Mouse (Mus musculus) thymus, adult 18-20 months (tissue): ENCODE measurements around the gene Dlgap5.

Experiments
- DNase-seq, 2 experiments: peaks; one replicate each; pipeline ENCODE4 v3.0.0; 2022; ENCODE audit warnings: mixed read lengths in 2 of 2

The Dlgap5 gene

DNA sequence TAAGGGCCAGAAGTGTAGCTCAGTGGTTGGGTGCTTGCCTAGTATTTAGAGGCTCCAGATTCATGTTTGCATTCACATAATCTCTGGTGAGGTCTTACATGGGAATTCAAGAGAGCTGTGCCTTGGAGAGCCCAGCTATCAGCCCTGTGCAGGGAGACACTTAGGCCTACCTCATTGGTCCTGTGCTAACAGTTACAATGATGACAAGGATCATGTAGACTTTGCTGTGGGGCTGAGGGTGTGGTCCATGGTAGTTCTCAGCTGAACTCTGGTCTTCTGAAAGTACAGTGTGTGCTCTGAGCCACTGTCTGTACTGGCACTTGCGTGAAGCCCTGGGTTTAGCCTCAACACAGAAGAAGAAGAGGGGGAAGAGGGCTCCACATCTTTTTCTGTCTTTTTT lies 71.5 kb downstream of the Dlgap5 start:
- no peak for DNase-seq

DNA sequence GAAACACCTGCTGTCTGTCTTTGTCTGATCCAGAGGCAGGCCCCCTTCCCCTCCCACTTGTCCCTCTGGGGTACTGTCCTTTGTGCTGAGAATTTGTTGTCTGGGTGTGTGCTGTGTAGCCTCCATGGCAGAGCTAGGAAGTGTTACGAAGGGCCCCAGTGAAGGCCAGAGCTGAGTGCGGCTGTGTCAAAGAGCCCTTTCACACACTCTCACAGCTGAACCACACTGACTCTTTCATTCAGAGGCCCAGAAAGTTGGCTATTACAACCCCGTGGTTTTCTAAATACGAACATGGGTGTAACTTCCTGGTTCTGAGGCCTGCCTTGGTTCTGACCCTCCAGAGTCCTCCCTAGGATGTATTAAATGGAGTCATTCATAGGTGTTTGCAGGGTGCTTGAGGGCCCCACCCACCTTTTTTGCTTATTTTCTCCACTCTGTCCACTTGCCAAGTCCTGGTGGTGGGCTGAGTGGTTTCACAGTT lies 76.4 kb downstream of the Dlgap5 start:
- no peak for DNase-seq

DNA sequence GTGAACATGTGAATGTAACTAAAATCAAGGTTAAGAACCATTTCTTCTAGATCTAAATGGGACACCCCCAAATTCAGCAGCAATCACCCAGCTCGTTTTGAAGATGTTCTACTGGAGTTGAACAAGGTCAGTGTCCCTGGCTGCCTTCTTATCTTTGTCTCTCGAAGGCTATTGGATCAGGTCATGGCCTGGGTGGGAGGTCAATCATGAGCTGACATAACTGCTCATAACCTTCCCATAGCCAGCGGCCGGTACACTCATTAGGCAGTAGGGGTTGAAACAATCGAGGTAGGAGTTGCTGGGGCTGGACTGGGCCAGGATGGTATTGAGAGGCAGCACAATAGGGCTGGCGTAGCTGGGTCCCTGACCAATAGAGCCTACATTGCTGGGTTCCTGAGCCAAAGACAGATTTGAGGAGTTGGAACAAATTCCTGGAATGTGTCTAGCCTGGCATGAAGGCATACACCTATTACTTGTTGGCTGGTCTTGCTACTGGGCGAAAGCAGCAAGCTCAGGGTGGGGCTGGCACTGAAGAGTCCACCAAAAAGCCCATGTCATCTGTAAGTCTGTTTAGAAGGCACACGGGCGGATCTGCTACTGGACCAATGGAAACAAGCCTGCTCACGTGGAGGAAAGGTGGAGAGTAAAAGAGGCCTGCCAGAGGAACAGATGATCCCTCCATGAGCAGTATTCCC lies 77.8 kb downstream of the Dlgap5 start:
- no peak for DNase-seq
